Mouse (Mus musculus) layer of hippocampus, postnatal 25 days (tissue): ENCODE results near the gene Ywhag. TPM values are rescaled to one million over a fixed set of nuclear protein-coding genes. Genes with fewer than 3 reads are reported as not detected.

Source experiments
- DNase-seq, 2 experiments: peaks; one replicate each; pipeline ENCODE4 v3.0.0; 2022; ENCODE audit warnings: mixed read lengths in 2 of 2, low spot score in 1 of 2; ENCODE audit errors: extremely low spot score in 1 of 2
- total RNA-seq, 2 experiments: library from RNA; stranded (reverse); gene quantifications; 2 replicates each; pipeline ENCODE4 v1.2.3; 2021

Gene Ywhag
- total RNA-seq, 2 experiments from 2014 or later, result 1,286 to 1,307 TPM

DNA sequence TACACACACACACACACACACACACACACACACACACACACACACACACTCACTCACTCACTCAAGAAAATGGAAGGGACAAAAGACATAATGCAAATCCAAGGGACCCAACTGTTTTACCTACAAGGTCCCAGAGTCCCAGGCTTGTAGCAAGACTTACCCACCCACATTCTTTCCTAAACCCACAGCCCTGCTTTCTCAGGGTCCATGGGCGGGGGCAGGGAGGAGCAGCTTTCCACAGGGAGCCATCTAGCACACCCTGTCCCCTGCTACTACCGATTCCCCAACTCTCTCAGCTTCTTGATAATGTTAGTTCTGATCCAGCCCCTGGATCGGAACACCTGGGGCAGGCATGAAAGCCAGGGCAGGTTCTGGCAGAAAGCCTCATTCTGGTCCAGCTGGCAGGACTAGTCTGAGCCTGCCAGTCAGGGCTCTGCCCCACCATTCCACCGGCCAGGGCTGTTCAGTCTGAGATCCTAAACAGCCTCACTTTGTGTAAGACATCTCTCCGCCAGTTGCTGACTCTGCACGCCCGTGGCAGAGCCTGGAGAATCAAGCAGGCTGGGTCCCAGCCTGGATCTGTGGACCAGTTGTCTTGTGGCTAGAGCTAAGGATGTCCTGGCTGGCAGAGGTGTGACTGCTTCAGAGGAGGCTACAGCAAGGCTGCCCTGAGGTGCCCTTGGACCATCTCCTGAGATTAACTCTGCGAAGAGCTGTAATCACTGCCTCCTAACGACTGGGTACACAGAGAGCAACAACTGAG, 41.6 kb downstream of the Ywhag start:
- DNase-seq, result no peak

DNA sequence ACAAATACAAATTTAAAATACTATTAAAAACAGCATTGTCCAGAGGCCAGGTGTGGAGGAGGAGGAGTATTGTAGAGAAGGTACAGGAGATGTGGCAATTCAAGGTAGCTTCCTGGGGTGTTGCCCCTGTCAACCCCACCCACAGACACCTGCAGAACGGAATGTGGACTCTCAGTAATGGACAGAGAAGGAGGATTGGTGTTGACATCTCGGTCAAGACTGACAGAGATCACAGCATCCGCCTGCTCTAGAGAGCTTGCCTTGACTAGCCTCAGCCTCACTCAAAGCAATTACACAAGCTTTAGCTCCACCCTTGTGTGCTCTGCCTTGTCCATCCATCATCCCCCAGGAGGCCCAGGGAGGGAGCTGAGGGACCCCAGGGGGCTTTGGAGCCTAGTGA, 43.5 kb downstream of the Ywhag start:
- DNase-seq, result no peak

DNA sequence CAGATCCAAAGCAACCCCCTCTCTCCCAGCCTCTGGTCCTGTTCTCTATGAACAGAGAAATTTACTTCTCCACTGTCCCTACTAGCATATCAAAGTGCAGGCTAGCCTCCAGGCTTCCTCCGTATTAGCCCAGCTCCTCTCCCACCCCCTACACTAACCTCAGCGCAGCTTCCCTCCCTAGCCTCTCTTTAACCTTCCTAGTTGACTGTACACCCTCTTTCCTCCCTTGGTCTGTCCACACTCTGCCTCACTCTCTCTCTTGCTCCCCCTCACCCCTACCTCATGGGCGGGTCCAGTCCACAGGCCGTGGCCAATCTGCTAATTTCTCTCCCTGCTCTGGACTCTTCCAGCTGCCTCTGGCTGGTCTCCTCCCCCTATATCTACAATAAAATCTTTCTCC, 44.1 kb downstream of the Ywhag start:
- no peak for DNase-seq

DNA sequence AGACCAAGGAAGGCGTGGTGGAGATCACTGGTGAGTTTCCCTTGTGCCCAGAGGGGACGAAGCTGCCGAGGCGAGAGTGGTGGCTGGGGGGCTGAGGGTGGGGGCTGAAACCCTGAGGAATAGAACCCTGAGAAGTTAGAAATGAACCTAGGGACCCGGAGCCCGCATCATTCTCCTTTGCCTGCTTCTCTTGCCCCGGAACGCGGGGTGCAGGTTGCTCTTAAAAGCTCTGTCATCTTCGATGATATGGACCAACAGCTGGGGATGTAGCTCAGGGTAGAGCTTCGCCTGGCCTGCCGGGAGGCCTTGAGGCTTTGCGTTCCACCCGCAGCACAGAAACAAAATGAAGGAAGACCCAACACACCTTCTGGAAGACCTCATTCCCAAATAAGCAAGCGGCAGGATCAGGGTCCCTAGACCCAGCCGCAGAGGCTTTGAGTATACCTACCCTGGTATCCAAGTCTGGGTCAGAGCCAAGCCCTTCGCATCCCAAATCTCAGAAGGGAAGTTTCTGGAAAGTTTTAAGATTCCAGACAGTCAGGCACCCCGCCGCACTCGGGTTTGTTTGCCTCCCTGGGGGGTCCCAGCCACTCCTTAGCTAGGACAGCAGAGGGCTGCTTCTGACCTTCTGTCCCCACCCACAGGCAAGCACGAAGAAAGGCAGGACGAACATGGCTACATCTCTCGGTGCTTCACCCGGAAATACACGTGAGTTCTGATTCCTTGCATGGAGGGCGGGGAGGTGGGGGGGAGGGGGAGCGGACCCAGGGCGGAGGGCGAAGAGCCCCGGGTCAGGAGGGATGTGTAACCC, 45.8 kb downstream of the Ywhag start:
- no peak for DNase-seq

DNA sequence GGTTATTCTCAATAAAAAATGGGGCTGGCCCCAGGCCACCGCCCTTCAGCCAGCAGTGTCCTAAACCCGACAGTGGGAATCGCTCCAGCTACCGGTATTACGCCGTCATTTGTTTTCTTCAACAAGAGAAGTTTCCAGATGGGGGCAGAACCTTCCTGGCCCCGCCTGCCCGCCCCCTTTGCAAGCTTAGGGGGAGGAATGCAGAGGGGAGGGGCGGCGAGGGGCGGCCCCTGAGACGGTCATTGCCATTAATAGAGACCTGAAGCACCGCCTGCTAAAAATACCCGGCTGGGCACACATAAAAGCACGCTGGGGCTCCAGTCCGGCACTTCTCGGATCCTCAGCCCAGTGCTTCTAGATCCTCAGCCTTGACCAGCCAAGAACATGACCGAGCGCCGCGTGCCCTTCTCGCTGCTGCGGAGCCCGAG, 46.7 kb downstream of the Ywhag start, which contains the start of gene Hspb1:
TSS of gene Hspb1 (plus strand) at position 245 of the 428 bp plus-strand sequence.
- DNase-seq, result no peak

DNA sequence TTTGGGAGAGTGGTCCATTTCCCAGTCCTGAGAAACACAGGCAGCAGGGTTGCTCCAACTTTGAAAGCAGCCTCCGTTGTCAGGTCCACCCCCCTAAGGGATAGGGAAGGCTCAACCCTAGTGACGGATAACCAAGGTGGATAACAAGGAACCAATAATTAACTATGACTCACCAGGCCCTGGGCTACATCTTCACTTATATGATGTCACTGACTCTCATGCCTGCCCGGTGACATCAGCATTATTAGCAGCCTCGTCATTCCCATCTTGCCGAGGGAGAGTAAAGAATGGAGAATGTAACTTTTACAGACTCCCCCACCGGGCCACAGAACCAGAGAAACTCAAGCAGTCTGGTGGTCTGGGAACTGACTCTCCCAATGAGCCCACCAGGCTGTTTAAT, 49.8 kb downstream of the Ywhag start:
- DNase-seq, result no peak

DNA sequence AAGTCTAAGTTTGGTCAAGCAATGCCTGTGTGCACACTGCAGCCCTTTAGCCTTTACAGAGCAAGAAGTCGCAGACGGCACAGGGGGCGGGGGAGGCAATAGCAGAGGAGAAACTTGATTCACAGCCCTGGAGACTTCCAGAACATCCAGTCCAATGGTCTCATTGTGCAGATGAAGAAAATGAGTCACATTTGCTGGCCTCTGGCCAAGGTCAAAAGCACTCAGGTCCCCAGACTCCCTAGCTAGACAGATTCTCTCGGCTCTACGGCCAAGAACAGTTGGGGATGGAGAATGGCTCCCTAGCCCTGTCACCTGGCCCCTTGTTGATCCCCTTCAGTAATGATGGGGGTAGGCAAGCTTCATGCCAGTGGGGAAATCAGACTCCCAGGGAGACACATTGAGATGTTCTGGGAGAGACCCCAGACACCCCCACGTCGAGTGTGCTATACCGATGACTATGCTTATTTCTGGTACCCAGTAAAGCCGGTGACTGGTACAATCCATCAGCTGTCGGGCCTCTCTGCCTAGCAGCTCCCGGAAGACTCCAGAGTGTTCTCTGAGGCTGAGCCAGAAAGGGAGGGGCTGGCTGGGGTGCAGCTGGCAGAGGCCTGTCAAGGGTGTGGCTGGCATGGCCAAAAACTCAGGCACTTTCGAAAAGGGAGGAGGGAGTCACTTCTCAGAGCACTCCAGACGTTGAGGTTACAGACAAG, 54.8 kb downstream of the Ywhag start:
- DNase-seq, result peak in 1 of 2 experiments; percentile 26

DNA sequence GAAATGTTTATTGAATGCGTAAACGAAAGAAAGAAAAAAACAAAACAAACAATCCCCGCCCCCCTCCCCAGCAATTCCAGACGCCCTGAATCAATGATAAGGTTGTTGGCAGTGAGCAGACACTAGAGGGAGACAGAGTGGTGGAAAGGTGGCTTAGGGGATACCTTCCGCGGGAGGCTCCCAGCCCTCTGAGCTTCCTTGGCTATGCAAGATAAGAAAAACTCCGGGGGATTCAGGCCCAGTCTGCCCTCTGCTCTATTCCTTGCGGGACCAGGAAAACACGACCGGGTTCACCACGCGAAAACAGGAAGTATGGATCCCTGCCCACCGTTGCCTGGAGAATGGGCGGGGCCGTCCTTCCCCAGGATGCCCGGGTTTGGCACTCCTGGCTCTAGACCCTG, 56.6 kb downstream of the Ywhag start:
- DNase-seq, result peak in 1 of 2 experiments; percentile 51

DNA sequence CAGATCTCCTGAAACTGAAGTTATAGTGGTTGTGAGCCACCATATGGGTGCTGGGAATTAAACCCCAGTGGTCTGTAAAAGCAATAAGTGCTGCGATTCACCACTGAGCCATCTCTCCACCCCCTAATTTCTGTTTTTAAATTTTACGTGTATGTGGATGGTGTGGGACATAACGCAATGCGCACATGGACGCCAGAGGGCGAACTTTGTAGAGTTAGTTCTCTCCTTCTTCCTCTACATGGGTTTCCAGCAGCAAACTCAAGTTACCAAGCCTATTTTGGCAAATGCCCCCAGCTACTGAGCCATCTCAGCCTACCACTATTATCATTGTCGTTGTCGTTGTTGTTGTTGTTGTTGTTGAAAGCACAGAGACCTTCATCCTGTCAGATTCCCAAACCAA, 57.2 kb downstream of the Ywhag start:
- peak in 1 of 2 experiments; percentile 64 for DNase-seq

DNA sequence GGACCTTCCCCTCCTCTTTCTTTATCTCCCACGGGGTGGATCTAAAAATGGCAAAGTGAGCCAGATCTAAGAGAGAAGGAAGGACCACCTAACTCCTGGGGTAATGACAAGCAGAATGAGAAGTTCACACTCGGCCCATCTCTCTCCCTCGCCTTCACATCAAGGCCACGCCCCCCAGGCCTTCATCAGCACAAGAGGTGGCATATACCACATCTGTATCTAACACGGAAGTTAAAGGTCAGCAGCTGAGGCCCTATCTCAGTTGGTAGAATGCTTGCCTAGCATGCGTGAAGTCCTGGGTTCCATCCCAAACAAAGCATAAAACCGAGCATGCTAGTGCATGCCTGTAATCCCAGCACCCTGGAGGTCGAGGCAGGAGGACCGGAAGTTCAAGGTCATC, 60.7 kb downstream of the Ywhag start:
- no peak for DNase-seq

DNA sequence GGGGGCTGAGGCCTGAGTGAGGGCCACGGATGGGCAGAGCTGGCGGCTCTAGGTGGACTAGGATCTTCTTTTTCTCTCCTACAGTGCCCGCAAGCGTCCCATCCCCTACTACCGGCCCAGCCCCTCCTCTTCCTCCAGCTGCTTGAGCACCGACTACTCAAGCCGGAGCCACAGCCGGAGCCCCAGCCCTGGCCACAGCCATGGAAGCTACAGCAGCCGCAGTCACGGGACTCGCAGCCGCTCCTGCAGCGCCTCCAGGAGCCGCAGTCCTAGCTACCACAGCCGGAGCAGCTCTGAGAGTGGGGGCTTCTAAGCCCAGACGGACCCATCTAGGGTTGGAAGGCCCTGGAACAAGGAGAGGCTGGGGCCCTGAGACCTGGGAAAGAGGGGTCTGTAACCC, 61.4 kb downstream of the Ywhag start:
- no peak for DNase-seq

DNA sequence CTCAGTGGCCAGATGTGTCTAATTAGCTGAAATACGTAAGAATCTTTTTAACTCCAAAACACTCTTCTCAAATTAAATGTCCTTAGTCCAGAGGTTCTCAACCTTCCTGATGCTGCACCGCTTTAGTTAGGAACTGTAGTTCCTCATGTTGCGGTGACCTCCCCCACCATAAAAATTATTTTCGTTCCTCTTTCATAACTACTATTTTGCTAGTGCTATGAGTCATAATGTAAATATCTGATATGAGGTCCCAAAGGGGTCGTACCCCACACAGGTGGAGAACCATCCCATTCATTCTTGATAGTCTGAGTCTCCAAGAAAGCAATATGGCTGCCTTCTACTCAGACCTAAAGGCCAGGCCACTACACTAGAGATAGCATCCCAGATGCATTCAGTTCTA, 63.9 kb downstream of the Ywhag start:
- DNase-seq, result no peak

DNA sequence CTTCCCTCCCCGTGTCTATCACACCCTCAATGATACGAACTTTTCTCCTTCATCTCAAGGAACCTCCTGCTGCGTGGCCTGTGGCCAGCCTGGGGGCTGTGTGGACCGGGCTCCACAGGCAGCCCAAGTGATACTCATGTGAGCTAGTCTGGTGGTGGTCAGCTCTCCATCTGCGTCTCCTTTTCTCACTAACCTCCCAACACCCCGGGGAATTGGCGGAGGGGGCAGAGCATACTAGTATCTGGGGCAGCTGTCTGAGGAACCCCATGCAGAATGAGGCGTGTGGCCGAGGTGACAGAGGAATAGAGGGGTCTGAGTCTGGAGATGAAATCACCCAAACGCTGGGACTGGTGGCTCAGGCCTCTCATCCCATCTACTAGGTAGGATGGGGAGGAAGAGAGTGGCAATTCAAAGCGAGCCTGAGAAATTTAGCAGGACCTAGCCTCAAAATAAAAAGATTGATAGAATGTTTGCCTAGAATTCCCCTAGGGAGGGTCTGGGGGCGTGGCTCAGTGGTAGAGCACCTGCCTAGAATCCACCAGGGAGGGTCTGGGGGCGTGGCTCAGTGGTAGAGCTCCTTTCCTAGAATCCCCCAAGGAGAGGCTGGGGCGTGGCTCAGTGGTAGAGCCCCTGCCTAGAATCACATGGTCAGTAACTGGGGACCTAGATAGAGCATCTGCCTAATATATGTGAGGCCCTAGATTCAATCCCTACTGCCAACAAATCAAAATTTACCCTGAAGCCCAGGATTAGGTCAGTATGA, 64.6 kb downstream of the Ywhag start:
- no peak for DNase-seq

DNA sequence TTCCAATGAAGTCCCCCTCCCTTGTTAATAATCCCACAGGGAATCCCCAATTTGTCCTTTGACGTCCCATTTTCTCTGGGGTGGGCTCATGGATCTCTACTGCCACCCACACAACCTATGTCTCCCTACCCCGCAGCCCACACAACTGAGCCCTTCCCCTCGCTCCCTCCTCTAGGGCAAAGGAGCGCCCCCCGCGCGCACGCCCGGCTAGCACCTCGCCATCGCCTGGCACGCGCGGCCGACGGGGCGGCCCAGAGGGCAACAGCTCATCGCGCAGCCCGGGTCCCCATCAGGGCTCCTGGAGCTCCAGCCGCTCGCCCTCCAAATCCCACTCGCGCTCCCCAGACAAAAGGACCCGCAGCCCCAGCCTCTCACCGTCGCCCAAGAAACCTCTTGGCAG, 65.8 kb downstream of the Ywhag start:
- DNase-seq, result no peak

DNA sequence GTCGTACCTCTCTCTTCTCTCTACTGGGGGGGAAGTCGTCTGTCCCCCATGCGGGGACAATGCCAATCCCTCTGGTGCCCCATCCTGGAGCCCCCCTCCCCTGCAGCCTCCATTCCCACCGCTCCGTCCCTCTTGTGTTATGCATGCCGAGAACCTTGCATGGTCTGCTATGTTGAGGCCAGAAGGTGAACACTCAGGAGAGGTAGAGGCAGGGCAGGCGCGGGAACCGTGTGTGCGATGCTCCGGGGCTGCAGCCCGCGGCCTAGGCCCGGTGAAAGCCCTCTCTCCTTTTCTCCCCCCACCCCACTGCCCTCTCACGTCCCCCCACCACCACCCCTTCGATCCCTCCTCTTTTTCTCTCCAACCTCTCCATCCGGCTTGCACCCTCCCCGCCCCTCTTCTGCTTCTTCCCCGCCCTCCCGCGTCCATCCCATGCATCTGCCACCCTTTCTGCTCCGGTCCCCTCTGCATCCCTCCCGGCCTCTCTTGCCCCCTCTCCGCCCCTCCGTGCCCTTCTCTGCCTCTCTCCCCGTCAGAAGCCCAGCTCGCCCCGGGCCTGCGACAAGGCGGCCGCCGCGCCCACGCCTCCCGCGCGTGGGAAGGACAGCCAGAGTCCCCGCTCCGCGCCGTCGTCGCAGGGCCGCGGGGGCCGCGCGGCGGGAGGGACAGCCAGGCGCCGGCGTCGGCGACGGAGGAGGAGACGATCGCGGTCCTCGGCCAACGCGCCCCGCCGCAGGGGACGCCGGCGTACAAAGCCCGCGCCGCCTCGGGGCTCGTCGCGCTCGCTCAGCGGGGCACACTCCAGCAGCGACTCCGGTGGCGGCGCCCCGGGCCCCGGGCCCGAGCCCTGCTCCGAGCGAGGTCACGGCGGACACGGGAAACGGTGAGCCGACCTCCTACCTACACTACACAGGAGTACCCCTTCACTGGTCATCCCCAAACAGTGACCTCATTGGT, 66.5 kb downstream of the Ywhag start:
- DNase-seq, result no peak

DNA sequence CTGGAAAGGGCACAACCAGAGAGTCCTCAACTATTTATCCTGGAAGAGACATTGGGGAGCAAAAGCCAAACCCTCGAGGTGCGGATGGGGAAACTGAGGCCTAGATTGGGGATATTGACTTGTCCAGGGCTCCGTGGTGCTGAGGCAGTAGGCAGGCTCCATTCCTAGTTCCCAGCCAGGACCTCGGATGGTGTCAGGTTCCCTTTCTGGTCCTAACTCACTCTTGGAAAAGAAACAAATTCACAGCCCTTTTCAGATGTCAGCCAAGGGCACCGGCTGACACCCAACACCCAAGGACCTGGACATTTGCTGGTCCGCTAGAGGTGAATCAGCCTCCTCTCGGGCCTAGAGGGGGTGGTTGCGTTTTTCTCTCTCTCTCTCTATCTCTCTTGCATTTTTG, 67.8 kb downstream of the Ywhag start:
- DNase-seq, result no peak
